Mouse (Mus musculus): Measurements from ENCODE around the gene Atxn1. TPM values are rescaled to one million over a fixed set of nuclear protein-coding genes. Genes with fewer than 3 reads are reported as not detected.

Atxn1 gene
- polyA plus RNA-seq, 1 experiment = 2.5 TPM

- TF ChIP-seq CEBPB (IDR thresholded peaks at IDR 0.05; ENCODE audit: insufficient read depth, poor library complexity, severe bottlenecking) (no peak), MAX (IDR thresholded peaks at IDR 0.05; ENCODE audit: low read depth) (no peak), MYOD1 (IDR thresholded peaks at IDR 0.05; ENCODE audit: control insufficient read depth in 1 of 3, insufficient read length in 2 of 3, low read depth in 2 of 3) (no peak), USF1 (IDR thresholded peaks at IDR 0.05; ENCODE audit: low read depth) (no peak), POLR2AphosphoS2 (IDR thresholded peaks at IDR 0.05; ENCODE audit: insufficient read length, low read depth) (no peak), TCF3 (IDR thresholded peaks at IDR 0.05; ENCODE audit: insufficient read length, low read depth) (no peak), SRF (IDR thresholded peaks at IDR 0.05; ENCODE audit: control insufficient read depth, insufficient read length, low read depth) (no peak), TCF12 (IDR thresholded peaks at IDR 0.05; ENCODE audit: insufficient read depth, poor library complexity, severe bottlenecking) (no peak), POLR2A (IDR thresholded peaks at IDR 0.05; ENCODE audit: insufficient read length, low read depth) (no peak), REST (IDR thresholded peaks at IDR 0.05; ENCODE audit: insufficient read depth, insufficient read length) (no peak), MYOG (IDR thresholded peaks at IDR 0.05; ENCODE audit: control insufficient read depth in 1 of 3, insufficient read depth in 1 of 3, insufficient read length in 2 of 3, low read depth in 2 of 3) (no peak), E2F4 (IDR thresholded peaks at IDR 0.05; ENCODE audit: insufficient read depth) (no peak)
- no peak overlapping the region for H3K4me2 ChIP-seq (ENCODE audit: low read depth)
- H3ac ChIP-seq (ENCODE audit: control insufficient read depth, insufficient read length) = no peak overlapping the region
- H3K27me3 ChIP-seq (ENCODE audit: control insufficient read depth, insufficient read depth, insufficient read length) = no peaks in the 10 kb centered on the region
- no peaks in the 10 kb centered on the region for H3K79me2 ChIP-seq (ENCODE audit: control insufficient read depth, insufficient read depth)
- no peaks in the 10 kb centered on the region for H3K36me3 ChIP-seq (ENCODE audit: control insufficient read depth, insufficient read depth)
- H3K4me3 ChIP-seq = no peak overlapping the region
Measured at GRCm38 (mm10) chr13:45773381-45774168, 191.2 kb downstream of the Atxn1 start.

- Histone ChIP-seq H3ac (ENCODE audit: control insufficient read depth, insufficient read length) (no peak overlapping the region), H3K36me3 (ENCODE audit: control insufficient read depth, insufficient read depth) (no peaks in the 10 kb centered on the region), H3K79me2 (ENCODE audit: control insufficient read depth, insufficient read depth) (no peaks in the 10 kb centered on the region), H3K4me2 (ENCODE audit: low read depth) (no peak overlapping the region), H3K27me3 (ENCODE audit: control insufficient read depth, insufficient read depth, insufficient read length) (no peaks in the 10 kb centered on the region), H3K4me3 (no peak overlapping the region)
- peak; percentile 31 for TF ChIP-seq USF1 (IDR thresholded peaks at IDR 0.05; ENCODE audit: low read depth)
- no peak for TF ChIP-seq SRF (IDR thresholded peaks at IDR 0.05; ENCODE audit: control insufficient read depth, insufficient read length, low read depth)
Measured at GRCm38 (mm10) chr13:45769757-45770156, 195.1 kb downstream of the Atxn1 start.

GRCm38 (mm10) chr13:45768250-45768649 lies 196.6 kb downstream of the Atxn1 start:
- no peak overlapping the region for H3K4me3 ChIP-seq
- H3K4me2 ChIP-seq (ENCODE audit: low read depth) = no peak overlapping the region
- no peak overlapping the region for H3ac ChIP-seq (ENCODE audit: control insufficient read depth, insufficient read length)
- H3K27me3 ChIP-seq (ENCODE audit: control insufficient read depth, insufficient read depth, insufficient read length) = no peaks in the 10 kb centered on the region
- TF ChIP-seq MYOD1 (IDR thresholded peaks at IDR 0.05; ENCODE audit: control insufficient read depth in 1 of 3, insufficient read length in 2 of 3, low read depth in 2 of 3) (peak in 2 of 3 experiments; percentile 67 to 71), USF1 (IDR thresholded peaks at IDR 0.05; ENCODE audit: low read depth) (no peak), TCF12 (IDR thresholded peaks at IDR 0.05; ENCODE audit: insufficient read depth, poor library complexity, severe bottlenecking) (peak; percentile 20), MYOG (IDR thresholded peaks at IDR 0.05; ENCODE audit: control insufficient read depth in 1 of 3, insufficient read depth in 1 of 3, insufficient read length in 2 of 3, low read depth in 2 of 3) (peak in 1 of 3 experiments; percentile 70)
- H3K36me3 ChIP-seq (ENCODE audit: control insufficient read depth, insufficient read depth) = no peaks in the 10 kb centered on the region
- no peaks in the 10 kb centered on the region for H3K79me2 ChIP-seq (ENCODE audit: control insufficient read depth, insufficient read depth)

- Histone ChIP-seq H3K36me3 (ENCODE audit: control insufficient read depth, insufficient read depth) (no peaks in the 10 kb centered on the region), H3K4me3 (no peak overlapping the region), H3K79me2 (ENCODE audit: control insufficient read depth, insufficient read depth) (no peaks in the 10 kb centered on the region), H3ac (ENCODE audit: control insufficient read depth, insufficient read length) (no peak overlapping the region), H3K4me2 (ENCODE audit: low read depth) (no peak overlapping the region), H3K27me3 (ENCODE audit: control insufficient read depth, insufficient read depth, insufficient read length) (no peaks in the 10 kb centered on the region)
- no peak for TF ChIP-seq TCF12 (IDR thresholded peaks at IDR 0.05; ENCODE audit: insufficient read depth, poor library complexity, severe bottlenecking)
- no peak for TF ChIP-seq CEBPB (IDR thresholded peaks at IDR 0.05; ENCODE audit: insufficient read depth, poor library complexity, severe bottlenecking)
- no peak for TF ChIP-seq E2F4 (IDR thresholded peaks at IDR 0.05; ENCODE audit: insufficient read depth)
- TF ChIP-seq MAX (IDR thresholded peaks at IDR 0.05; ENCODE audit: low read depth) = no peak
- TF ChIP-seq MYOD1 (IDR thresholded peaks at IDR 0.05; ENCODE audit: control insufficient read depth in 1 of 3, insufficient read length in 2 of 3, low read depth in 2 of 3) = no peak
- no peak for TF ChIP-seq POLR2A (IDR thresholded peaks at IDR 0.05; ENCODE audit: insufficient read length, low read depth)
- no peak for TF ChIP-seq MYOG (IDR thresholded peaks at IDR 0.05; ENCODE audit: control insufficient read depth in 1 of 3, insufficient read depth in 1 of 3, insufficient read length in 2 of 3, low read depth in 2 of 3)
- TF ChIP-seq SRF (IDR thresholded peaks at IDR 0.05; ENCODE audit: control insufficient read depth, insufficient read length, low read depth) = no peak
- no peak for TF ChIP-seq TCF3 (IDR thresholded peaks at IDR 0.05; ENCODE audit: insufficient read length, low read depth)
- no peak for TF ChIP-seq REST (IDR thresholded peaks at IDR 0.05; ENCODE audit: insufficient read depth, insufficient read length)
- no peak for TF ChIP-seq POLR2AphosphoS2 (IDR thresholded peaks at IDR 0.05; ENCODE audit: insufficient read length, low read depth)
- TF ChIP-seq USF1 (IDR thresholded peaks at IDR 0.05; ENCODE audit: low read depth) = no peak
Measured at GRCm38 (mm10) chr13:45764354-45764753, 200.5 kb downstream of the Atxn1 start.

GRCm38 (mm10) chr13:45762278-45762677 lies 202.5 kb downstream of the Atxn1 start:
- H3K4me2 ChIP-seq (ENCODE audit: low read depth) = no peak overlapping the region
- no peaks in the 10 kb centered on the region for H3K79me2 ChIP-seq (ENCODE audit: control insufficient read depth, insufficient read depth)
- H3K27me3 ChIP-seq (ENCODE audit: control insufficient read depth, insufficient read depth, insufficient read length) = no peaks in the 10 kb centered on the region
- TF ChIP-seq SRF (IDR thresholded peaks at IDR 0.05; ENCODE audit: control insufficient read depth, insufficient read length, low read depth) (no peak), E2F4 (IDR thresholded peaks at IDR 0.05; ENCODE audit: insufficient read depth) (no peak), POLR2A (IDR thresholded peaks at IDR 0.05; ENCODE audit: insufficient read length, low read depth) (no peak), MAX (IDR thresholded peaks at IDR 0.05; ENCODE audit: low read depth) (no peak), POLR2AphosphoS2 (IDR thresholded peaks at IDR 0.05; ENCODE audit: insufficient read length, low read depth) (no peak), REST (IDR thresholded peaks at IDR 0.05; ENCODE audit: insufficient read depth, insufficient read length) (no peak), TCF3 (IDR thresholded peaks at IDR 0.05; ENCODE audit: insufficient read length, low read depth) (no peak)
- H3ac ChIP-seq (ENCODE audit: control insufficient read depth, insufficient read length) = no peak overlapping the region
- H3K36me3 ChIP-seq (ENCODE audit: control insufficient read depth, insufficient read depth) = no peaks in the 10 kb centered on the region
- H3K4me3 ChIP-seq = no peak overlapping the region

Measured in myocyte (in vitro differentiated cells).